Mouse (Mus musculus): Measurements from ENCODE around the gene Zfp775. TPM values are rescaled to one million over a fixed set of nuclear protein-coding genes. Genes with fewer than 3 reads are reported as not detected.

The Zfp775 gene
- total and polyA plus RNA-seq, 3 experiments: 3.2 to 6.5 (median 3.5) TPM

DNA sequence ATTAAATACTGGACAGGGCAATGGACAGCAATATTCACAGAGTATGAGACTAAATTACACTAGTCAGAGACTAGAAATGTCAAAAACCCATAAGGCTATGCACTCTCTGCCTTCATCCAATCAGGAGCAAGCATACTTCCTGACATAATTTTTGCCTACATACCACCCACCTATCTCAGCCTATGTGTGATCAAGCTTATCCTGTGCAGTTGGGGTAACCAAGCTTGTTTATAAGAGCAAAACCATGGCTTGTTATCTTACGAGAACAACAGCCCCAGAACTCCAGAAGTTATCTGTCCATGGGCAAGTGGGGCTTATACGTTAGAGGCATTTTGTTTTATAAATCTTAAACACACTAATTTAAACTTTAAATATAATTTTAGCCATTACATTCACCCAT, 33.2 kb downstream of the Zfp775 start:
- Histone ChIP-seq H3K36me3 (replicated peaks in 1 of 2; ENCODE audit: control insufficient read depth in 1 of 2, insufficient read depth in 1 of 2, low read length in 1 of 2) (peaks cover 7 to 34% of the 10 kb centered on the region in 2 experiments), H3K4me2 (ENCODE audit: insufficient read depth, low read depth, poor library complexity, severe bottlenecking) (no peak overlapping the region), H3K4me1 (ENCODE audit: control insufficient read depth in 1 of 2, insufficient read depth in 2 of 2) (peaks cover 0 to 5% of the 10 kb centered on the region in 2 experiments; a peak in 1 of 4 replicates), H3K9me3 (replicated peaks; ENCODE audit: low read length) (no peaks in the 10 kb centered on the region), H3K4me3 (replicated peaks in 1 of 3; ENCODE audit: low read depth in 2 of 3, low read length in 2 of 3, poor library complexity in 1 of 3) (no peak overlapping the region), H3K9ac (ENCODE audit: insufficient read depth, low read depth) (no peak overlapping the region), H3K27ac (ENCODE audit: insufficient read depth, low read depth) (no peak overlapping the region), H3K79me2 (replicated peaks; ENCODE audit: control insufficient read depth, extremely low read depth, insufficient read depth, poor library complexity, severe bottlenecking) (no peaks in the 10 kb centered on the region), H3K27me3 (replicated peaks) (no peaks in the 10 kb centered on the region)
- no peak for TF ChIP-seq RCOR1 (conservative IDR thresholded peaks at IDR 0.05; ENCODE audit: low read depth, low read length)
- TF ChIP-seq POLR2A (IDR thresholded peaks at IDR 0.05; ENCODE audit: low read depth, low read length): no peak
- DNase-seq (ENCODE audit: extremely low read depth): no peak
- in situ Hi-C loops (cut with MboI; ENCODE audit: low pct_ligation_motif_present, low pct_unique_long_range_greater_than_20kb, low sequenced_read_pairs): loop anchor here (25.0 kb wide), 1 partner anchor 327 kb away; the partner anchor contains the start of gene Doxl2
- dilution Hi-C loops (cut with MboI; ENCODE audit: extremely low pct_ligation_motif_present, extremely low pct_unique_long_range_greater_than_20kb, low sequenced_read_pairs): loop anchor here (25.0 kb wide), 1 partner anchor 127 kb away; the partner anchor contains the start of gene Gimap3

DNA sequence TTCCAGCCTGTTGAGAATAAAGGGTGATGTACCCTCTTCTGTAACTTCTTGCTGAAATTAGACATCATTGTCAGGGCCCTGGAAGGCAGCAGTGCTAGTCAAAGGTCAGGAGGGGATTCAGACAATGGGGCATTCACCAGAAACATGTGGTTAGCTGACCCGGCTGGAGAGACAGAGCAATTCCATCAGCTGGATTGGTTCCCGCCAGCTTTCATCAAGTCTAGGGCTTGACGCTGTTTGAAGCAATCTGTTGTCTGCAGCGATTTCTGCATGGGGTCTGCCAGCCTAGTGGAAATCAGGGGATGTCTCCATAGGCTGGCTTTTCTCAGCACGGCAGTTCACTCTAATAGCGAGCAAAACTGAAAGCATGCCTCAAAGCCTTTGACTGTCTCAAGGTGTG, 34.7 kb downstream of the Zfp775 start:
- Histone ChIP-seq H3K4me2 (ENCODE audit: insufficient read depth, low read depth, poor library complexity, severe bottlenecking) (no peak overlapping the region), H3K27ac (ENCODE audit: insufficient read depth, low read depth) (no peak overlapping the region), H3K79me2 (replicated peaks; ENCODE audit: control insufficient read depth, extremely low read depth, insufficient read depth, poor library complexity, severe bottlenecking) (no peaks in the 10 kb centered on the region), H3K4me3 (replicated peaks in 1 of 3; ENCODE audit: low read depth in 2 of 3, low read length in 2 of 3, poor library complexity in 1 of 3) (no peak overlapping the region), H3K9me3 (replicated peaks; ENCODE audit: low read length) (no peaks in the 10 kb centered on the region), H3K27me3 (replicated peaks) (no peaks in the 10 kb centered on the region), H3K4me1 (ENCODE audit: control insufficient read depth in 1 of 2, insufficient read depth in 2 of 2) (peaks cover 0 to 13% of the 10 kb centered on the region in 2 experiments; a peak in 2 of 4 replicates), H3K36me3 (replicated peaks in 1 of 2; ENCODE audit: control insufficient read depth in 1 of 2, insufficient read depth in 1 of 2, low read length in 1 of 2) (peaks cover 4 to 20% of the 10 kb centered on the region in 2 experiments), H3K9ac (ENCODE audit: insufficient read depth, low read depth) (no peak overlapping the region)
- TF ChIP-seq E2F4 (IDR thresholded peaks at IDR 0.05; ENCODE audit: insufficient replicate concordance, low read depth, low read length) (no peak), TCF12 (IDR thresholded peaks at IDR 0.05; ENCODE audit: low read depth, low read length) (no peak), MYC (IDR thresholded peaks at IDR 0.05; ENCODE audit: low read depth, low read length) (no peak), TBP (conservative IDR thresholded peaks at IDR 0.05; ENCODE audit: low read depth, low read length) (no peak), NELFE (IDR thresholded peaks at IDR 0.05; ENCODE audit: low read depth, low read length) (no peak), RAD21 (IDR thresholded peaks at IDR 0.05; ENCODE audit: low read depth, low read length) (no peak), MXI1 (IDR thresholded peaks at IDR 0.05; ENCODE audit: low read depth, low read length) (no peak), ZMIZ1 (IDR thresholded peaks at IDR 0.05; ENCODE audit: low read depth, low read length) (no peak), GABPA (IDR thresholded peaks at IDR 0.05; ENCODE audit: insufficient replicate concordance, low read depth, low read length) (no peak)
- in situ Hi-C loops (cut with MboI; ENCODE audit: low pct_ligation_motif_present, low pct_unique_long_range_greater_than_20kb, low sequenced_read_pairs): loop anchor here (25.0 kb wide), 1 partner anchor 326 kb away; the partner anchor contains the start of gene Doxl2
- dilution Hi-C loops (cut with MboI; ENCODE audit: extremely low pct_ligation_motif_present, extremely low pct_unique_long_range_greater_than_20kb, low sequenced_read_pairs): loop anchor here (25.0 kb wide), 1 partner anchor 126 kb away; the partner anchor contains the start of gene Gimap3
- no peak for DNase-seq (ENCODE audit: extremely low read depth)

- Histone ChIP-seq H3K79me2 (replicated peaks; ENCODE audit: control insufficient read depth, extremely low read depth, insufficient read depth, poor library complexity, severe bottlenecking) (no peaks in the 10 kb centered on the region), H3K36me3 (replicated peaks in 1 of 2; ENCODE audit: control insufficient read depth in 1 of 2, insufficient read depth in 1 of 2, low read length in 1 of 2) (peaks cover 0 to 5% of the 10 kb centered on the region in 2 experiments), H3K4me2 (ENCODE audit: insufficient read depth, low read depth, poor library complexity, severe bottlenecking) (no peak overlapping the region), H3K27me3 (replicated peaks) (no peaks in the 10 kb centered on the region), H3K4me1 (ENCODE audit: control insufficient read depth in 1 of 2, insufficient read depth in 2 of 2) (peaks cover 0 to 16% of the 10 kb centered on the region in 2 experiments; a peak in 2 of 4 replicates), H3K27ac (ENCODE audit: insufficient read depth, low read depth) (no peak overlapping the region), H3K9ac (ENCODE audit: insufficient read depth, low read depth) (no peak overlapping the region), H3K4me3 (replicated peaks in 1 of 3; ENCODE audit: low read depth in 2 of 3, low read length in 2 of 3, poor library complexity in 1 of 3) (no peak overlapping the region), H3K9me3 (replicated peaks; ENCODE audit: low read length) (no peaks in the 10 kb centered on the region)
- DNase-seq (ENCODE audit: extremely low read depth): no peak
- TF ChIP-seq E2F4 (IDR thresholded peaks at IDR 0.05; ENCODE audit: insufficient replicate concordance, low read depth, low read length) (no peak), JUND (conservative IDR thresholded peaks at IDR 0.05; ENCODE audit: low read depth, low read length) (no peak), SMC3 (IDR thresholded peaks at IDR 0.05; ENCODE audit: low read depth, low read length) (no peak), SIN3A (IDR thresholded peaks at IDR 0.05; ENCODE audit: low read length) (no peak), IRF4 (IDR thresholded peaks at IDR 0.05; ENCODE audit: low read depth, low read length) (no peak), POLR2A (IDR thresholded peaks at IDR 0.05; ENCODE audit: low read depth, low read length) (no peak), EP300 (IDR thresholded peaks at IDR 0.05; ENCODE audit: low read length) (no peak), RCOR1 (conservative IDR thresholded peaks at IDR 0.05; ENCODE audit: low read depth, low read length) (no peak), MYC (IDR thresholded peaks at IDR 0.05; ENCODE audit: low read depth, low read length) (no peak), GABPA (IDR thresholded peaks at IDR 0.05; ENCODE audit: insufficient replicate concordance, low read depth, low read length) (no peak), MAFK (IDR thresholded peaks at IDR 0.05; ENCODE audit: insufficient replicate concordance, low read length) (no peak), JUN (IDR thresholded peaks at IDR 0.05; ENCODE audit: insufficient read depth, low read depth, low read length) (no peak), PAX5 (IDR thresholded peaks at IDR 0.05; ENCODE audit: low read length) (no peak), ZMIZ1 (IDR thresholded peaks at IDR 0.05; ENCODE audit: low read depth, low read length) (no peak), CTCF (conservative IDR thresholded peaks at IDR 0.05 in 1 of 2, IDR thresholded peaks at IDR 0.05 in 1 of 2; ENCODE audit: low read depth in 2 of 2, low read length in 2 of 2) (no peak), TCF12 (IDR thresholded peaks at IDR 0.05; ENCODE audit: low read depth, low read length) (no peak), CHD1 (IDR thresholded peaks at IDR 0.05; ENCODE audit: low read depth, low read length) (no peak)
- in situ Hi-C loops (cut with MboI; ENCODE audit: low pct_ligation_motif_present, low pct_unique_long_range_greater_than_20kb, low sequenced_read_pairs) (loop anchor here (25.0 kb wide), 1 partner anchor 324 kb away; the partner anchor contains the start of gene Doxl2), dilution Hi-C loops (cut with MboI; ENCODE audit: extremely low pct_ligation_motif_present, extremely low pct_unique_long_range_greater_than_20kb, low sequenced_read_pairs) (loop anchor here (25.0 kb wide), 1 partner anchor 124 kb away; the partner anchor contains the start of gene Gimap3)
Observed at GRCm38 (mm10) chr6:48637811-48638500, 36.1 kb downstream of the Zfp775 start.
